Mouse (Mus musculus): ENCODE data around the gene Wwox.

Wwox gene

DNA sequence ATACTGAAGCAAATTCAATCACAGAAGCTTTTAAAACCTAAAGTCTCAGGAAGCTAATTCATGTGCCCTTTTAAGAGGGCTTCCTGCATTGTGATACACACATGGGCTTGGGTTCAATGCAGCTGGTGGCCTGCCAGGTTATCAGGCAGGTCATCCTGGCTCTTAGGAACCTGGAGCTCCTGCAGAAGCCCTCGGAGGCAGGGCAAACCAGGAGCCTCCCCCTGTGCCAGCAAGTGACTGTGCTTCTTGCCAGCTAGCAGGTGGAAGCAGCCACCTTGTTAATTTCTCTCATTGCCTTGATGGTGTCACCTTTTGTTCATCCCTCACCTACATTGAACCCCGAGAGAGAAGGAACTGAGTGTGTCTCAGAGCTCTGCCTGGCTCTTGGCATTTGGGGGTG is 872.9 kb downstream of the Wwox start:
- no peak for DNase-seq (ENCODE audit: low read depth, low spot score)

DNA sequence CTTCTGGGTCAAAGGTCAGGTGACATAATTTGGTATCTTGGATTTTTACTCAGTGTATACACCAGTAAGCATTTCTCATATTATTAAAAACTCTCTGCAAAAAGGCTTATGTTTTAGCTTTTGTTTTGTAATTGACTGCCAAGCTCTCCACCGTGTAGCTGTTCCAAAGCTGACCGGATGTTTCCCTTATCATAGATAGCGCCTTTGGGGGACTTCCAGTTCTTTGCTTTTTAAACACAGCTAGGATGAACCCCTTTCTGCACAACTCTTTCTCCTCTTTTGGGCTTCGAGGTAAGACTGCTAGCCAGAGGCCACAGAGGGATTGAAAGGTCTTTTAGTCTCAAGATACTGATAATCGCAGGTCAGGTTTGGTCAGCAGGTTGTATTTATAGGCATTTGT is 883.0 kb downstream of the Wwox start:
- DNase-seq (ENCODE audit: low read depth, low spot score) = no peak

DNA sequence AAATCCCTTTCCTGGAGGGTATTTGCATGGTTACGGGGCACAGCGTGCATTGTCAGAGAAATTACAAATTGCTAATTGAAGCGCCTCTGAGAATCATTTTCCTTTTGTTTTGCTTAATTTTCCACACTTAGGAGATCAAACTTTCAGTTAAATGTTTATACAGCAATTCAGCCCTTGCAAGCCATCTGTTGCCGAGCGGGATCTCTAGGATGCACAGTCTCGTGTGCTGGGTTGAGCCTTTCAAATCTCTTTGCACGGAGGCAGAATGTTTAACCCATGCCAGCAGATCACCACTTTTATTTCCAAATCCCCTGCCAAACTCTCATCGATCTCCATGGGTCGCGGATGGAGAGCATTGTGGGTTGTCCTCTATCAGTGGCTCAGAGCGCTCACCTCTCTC is 891.2 kb downstream of the Wwox start:
- no peak for DNase-seq (ENCODE audit: low read depth, low spot score)

DNA sequence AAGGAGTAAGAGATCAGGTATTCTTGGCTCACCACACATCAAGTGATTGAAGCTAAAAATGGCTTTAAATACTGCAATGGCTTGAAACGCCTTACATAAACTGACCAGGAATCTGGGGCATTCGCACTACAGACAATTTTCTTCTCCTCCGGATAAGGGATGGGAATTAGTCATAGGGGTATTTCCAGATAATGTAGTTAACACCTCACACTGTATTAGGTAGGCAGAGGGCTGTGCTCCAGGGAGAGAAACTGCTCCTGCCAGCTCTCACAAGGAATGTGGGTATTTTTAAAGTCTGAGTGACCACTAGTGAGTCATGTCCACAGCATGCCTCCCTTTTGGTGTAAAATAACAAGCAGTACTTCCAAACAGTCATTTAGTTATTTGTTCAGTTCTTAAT is 894.5 kb downstream of the Wwox start:
- no peak for DNase-seq (ENCODE audit: low read depth, low spot score)

DNA sequence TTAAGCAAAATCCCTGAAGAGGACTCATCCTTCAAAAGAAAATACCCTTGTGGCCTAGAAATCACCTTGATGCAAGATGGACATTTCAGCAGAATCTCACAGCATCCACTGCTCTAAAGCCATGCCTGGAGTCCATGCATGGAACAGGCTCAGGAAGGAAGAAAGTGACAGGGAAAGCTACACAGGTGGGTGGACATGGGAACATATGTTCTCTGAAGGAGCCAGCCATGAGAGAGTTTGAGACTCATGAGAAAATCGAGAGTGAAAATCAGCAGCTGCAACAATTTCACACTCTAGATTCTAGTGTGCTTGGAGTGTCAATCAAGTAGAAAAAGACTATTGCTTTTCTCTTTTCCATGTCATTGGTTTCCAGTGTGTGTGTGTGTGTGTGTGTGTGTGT is 896.9 kb downstream of the Wwox start:
- no peak for DNase-seq (ENCODE audit: low read depth, low spot score)

DNA sequence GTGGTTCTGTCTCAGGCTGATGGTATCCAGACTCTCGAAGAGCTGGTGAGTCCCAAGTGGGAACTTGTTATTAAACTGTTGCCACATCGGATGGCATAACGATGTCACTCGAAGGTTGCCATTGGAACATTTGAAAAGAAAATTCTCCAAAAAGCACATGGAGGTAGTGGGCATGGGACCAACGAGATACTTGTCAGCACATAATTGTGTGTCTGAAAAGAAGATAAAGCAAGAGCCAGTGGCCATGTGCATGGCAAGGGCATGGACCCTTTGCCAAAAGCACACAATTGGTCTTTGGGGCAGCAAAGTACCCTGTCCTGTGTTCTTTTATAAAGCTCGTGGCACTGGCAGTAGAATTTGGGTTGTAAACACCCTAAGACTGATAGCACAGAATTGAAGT is 909.2 kb downstream of the Wwox start:
- no peak for DNase-seq (ENCODE audit: low read depth, low spot score)

GRCm38 (mm10) chr8:115350707-115351106 is 911.3 kb downstream of the Wwox start:
- no peak for DNase-seq (ENCODE audit: low read depth, low spot score)

- no peak for DNase-seq (ENCODE audit: low read depth, low spot score)
Observed at GRCm38 (mm10) chr8:115357663-115358335, 918.3 kb downstream of the Wwox start.

DNA sequence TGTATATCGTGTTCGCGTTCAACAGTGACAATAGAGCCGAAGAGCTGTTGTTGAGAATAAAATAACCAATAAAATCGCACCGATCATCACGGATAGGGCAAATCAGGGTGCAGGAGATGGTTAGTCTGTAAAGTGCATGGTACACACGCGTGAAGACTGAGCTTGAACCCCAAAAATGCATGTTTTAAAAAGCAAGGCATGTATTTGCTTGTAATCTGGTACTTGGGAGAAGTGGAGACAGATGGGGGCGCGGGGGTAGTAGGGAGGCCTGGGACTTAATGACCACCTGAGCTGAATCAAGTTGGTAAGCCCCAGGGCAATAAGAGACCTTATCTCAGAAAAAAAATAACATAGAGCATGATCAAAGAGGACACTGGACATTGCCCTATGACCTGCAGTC is 919.0 kb downstream of the Wwox start:
- DNase-seq (ENCODE audit: low read depth, low spot score) = no peak

DNA sequence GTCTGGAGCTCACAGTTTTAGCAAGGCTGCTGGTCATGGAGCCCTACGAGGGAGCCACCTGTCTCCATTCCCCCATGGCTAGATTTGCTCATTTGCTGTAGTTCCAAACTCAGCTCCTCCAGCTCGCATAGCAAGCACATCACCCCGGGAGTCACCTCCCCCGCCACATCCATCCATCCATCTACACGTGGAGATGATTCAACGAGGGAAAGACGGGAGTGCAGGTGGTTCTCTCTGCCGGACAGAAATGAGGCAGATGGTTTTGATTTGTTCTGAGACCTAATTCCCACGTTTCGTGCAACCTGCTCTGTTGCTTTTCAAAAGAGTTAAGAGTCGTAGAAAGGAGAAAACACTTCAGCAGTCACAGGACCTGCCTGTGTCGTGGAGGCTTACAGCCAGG is 920.2 kb downstream of the Wwox start:
- no peak for DNase-seq (ENCODE audit: low read depth, low spot score)

GRCm38 (mm10) chr8:115362518-115362917 is 923.1 kb downstream of the Wwox start:
- no peak for DNase-seq (ENCODE audit: low read depth, low spot score)

DNA sequence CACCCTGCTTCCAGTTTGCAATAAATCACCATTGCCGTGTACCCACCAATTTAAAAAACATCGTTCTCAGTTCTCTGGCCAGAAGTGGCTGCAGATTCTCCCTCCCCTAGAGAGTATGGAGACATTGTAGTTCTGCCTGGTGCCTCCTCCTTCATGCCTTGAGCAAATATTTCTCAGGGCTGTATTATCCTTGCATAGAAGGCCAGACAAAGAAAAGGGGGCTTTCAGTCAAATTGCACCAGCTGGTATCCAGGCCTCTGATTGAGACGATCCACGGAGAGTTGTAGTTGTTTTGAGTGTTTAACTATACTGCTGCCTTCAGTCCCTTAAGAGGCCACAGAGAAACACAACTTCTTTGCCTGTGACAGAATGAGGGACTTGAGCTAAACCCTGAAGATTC is 935.5 kb downstream of the Wwox start:
- no peak for DNase-seq (ENCODE audit: low read depth, low spot score)

GRCm38 (mm10) chr8:115375361-115376047 is 936.0 kb downstream of the Wwox start:
- no peak for DNase-seq (ENCODE audit: low read depth, low spot score)

GRCm38 (mm10) chr8:115377321-115377720 is 937.9 kb downstream of the Wwox start:
- DNase-seq (ENCODE audit: low read depth, low spot score) = no peak

- DNase-seq (ENCODE audit: low read depth, low spot score) = no peak
Observed at GRCm38 (mm10) chr8:115380017-115380416, 940.6 kb downstream of the Wwox start.

GRCm38 (mm10) chr8:115390921-115391504 is 951.6 kb downstream of the Wwox start:
- DNase-seq (ENCODE audit: low read depth, low spot score) = no peak

DNA sequence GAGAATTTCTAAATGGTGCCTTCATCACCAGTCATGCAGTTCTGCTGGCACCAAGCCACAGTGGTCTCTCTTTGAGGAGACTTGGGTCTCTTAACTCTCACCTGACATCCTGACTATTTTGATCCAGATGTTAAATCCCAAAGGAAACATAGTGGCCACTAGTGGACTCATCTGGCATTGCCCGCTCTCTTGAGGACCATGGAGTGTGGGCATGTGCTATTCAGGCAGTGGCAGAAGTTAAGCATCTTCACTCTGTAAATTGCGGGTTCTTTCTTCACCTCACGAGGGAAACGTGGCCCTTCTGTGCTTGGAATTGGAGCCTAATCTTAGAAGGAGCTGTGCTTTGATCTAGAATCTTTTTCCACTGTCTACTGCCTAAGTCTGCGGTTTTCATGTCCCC is 956.4 kb downstream of the Wwox start:
- no peak for DNase-seq (ENCODE audit: low read depth, low spot score)

DNA sequence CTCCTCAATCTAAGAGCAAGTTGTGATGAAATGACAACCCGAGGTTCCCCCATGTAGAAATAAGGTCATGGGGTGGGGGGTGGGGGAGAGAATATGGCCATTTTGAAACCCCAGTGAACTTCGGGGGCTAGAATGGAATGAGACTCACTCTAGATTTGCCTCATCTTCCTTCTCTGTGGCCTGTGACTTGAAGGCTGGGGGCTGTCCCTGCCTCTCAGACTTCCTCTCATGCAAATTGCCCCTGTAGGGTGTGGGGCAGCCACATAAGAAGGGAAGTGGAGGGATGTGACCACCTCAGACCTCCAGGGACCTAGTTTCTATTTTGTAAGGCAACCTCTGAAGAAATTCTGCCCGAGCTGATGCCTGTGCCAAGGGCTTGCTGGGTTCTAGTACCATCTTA is 958.5 kb downstream of the Wwox start:
- no peak for DNase-seq (ENCODE audit: low read depth, low spot score)

DNA sequence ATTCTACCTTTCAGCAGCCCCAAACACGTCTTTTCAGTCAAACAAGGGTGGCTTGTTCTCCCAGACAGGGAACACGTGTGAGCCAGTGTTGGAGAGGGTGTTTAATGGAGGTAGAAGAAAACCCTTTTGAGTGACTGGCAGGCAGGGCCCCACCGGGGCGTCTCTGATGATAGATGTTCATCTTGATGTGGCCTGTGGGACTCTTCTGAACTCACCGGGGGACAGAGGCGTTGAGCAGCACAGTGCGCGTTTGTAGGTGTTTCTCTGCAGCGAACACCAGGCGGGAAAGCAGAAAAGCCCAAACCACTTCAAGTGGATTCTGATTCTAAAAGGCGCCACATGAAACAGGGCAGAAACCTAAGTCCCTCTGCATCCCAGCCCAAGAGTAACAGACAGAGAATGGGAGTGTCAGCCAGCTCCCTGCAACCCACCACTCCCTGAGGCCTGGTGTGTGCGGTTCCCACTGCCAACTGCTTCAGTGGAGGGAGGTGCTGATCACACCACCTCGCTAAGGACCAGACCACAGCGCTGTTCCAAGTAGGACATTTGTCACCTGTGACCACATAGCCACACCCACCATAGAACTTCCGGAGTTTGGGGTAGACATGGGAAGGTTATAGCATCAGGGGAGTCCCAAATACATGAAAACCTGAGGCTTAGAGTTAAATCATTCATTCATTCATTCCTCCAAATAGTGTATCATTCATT is 960.7 kb downstream of the Wwox start:
- DNase-seq (ENCODE audit: low read depth, low spot score) = no peak

All from c-Kit-negative CD71-positive TER-119-positive erythroid progenitor cells, embryonic 14.5 days (primary cell).